8 mouse cellular contexts compared by ENCODE assay signal in the genomic region with DNA sequence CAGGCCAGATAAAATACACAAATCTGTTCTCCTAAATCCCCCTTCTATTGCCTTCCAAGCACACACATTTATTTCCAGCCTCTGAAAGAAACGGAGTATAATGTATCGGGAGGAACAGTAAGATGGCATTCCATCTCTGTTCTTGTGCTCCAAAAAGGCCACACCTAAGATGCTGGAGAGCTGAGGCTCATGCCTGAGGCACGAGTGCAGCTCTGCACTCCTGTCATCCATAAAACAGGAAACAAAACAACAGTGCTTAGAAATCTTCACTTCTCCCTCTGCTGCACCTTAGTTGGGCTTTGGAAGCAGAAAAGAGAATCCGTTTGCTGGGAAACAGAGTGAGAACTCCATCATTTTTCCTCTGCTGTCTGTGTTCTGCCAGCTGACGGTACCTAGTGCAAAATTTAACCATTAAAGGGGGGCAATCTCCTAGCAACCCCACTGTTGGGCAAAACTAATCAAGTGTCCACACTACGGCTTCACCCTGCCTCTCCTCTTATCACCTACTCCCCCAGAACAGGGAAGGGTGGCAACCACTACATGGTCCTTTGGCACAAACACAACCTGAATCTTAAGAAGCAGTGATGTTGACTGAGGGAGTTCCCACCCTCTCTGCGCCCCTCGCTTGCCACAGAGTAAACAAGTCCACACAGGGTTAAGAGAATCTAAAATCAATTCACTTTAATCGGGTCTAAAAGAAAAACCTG.
A peak's percentile ranks its signal among the peaks of the same experiment; 100 is the strongest.
DNase-seq lines count a peak whose midpoint lies in the region; ATAC-seq and TF ChIP-seq lines count a peak whose summit lies in the region.

No protein-coding gene starts in this region.

- peak overlapping the region; percentile 81 for H3K9ac ChIP-seq in heart, embryonic 13.5 days
- H3K9ac ChIP-seq in hindbrain, embryonic 12.5 days = peak overlapping the region; percentile 74
- peak overlapping the region; percentile 65 for H3K9ac ChIP-seq in midbrain, embryonic 12.5 days (replicated peaks)

- TF ChIP-seq CTCF in bone marrow macrophage, adult 2 months (IDR thresholded peaks at IDR 0.05; ENCODE audit: low read depth, low read length) = no peak

- peak overlapping the region; percentile 62 for H3K4me3 ChIP-seq in heart, embryonic 13.5 days
- H3K4me3 ChIP-seq in bone marrow macrophage, adult 2 months (ENCODE audit: insufficient read depth, low read length) = peak overlapping the region; percentile 75
- H3K4me3 ChIP-seq in hindbrain, embryonic 12.5 days = peak overlapping the region; percentile 57
- H3K4me3 ChIP-seq in midbrain, embryonic 12.5 days = peak overlapping the region; percentile 55

- peaks cover 20% of the 10 kb centered on the region for H3K4me1 ChIP-seq in heart, embryonic 13.5 days
- peaks cover 18% of the 10 kb centered on the region for H3K4me1 ChIP-seq in bone marrow macrophage, adult 2 months (ENCODE audit: control insufficient read depth, insufficient read depth, low read length)
- H3K4me1 ChIP-seq in hindbrain, embryonic 12.5 days = peaks cover 25% of the 10 kb centered on the region
- peaks cover 28% of the 10 kb centered on the region for H3K4me1 ChIP-seq in midbrain, embryonic 12.5 days

- H3K27ac ChIP-seq in heart, embryonic 13.5 days (replicated peaks) = peak overlapping the region; percentile 30; the same call in 1 of the 2 replicates
- peak overlapping the region; percentile 60; the same call in 1 of the 2 replicates for H3K27ac ChIP-seq in bone marrow macrophage, adult 2 months (ENCODE audit: insufficient read depth, low read depth, low read length)
- peak overlapping the region; percentile 92 for H3K27ac ChIP-seq in hindbrain, embryonic 12.5 days
- peak overlapping the region; percentile 91 for H3K27ac ChIP-seq in midbrain, embryonic 12.5 days (replicated peaks)

- no peak for ATAC-seq in heart, embryonic 13.5 days (ENCODE audit: extremely low read depth, insufficient number of reproducible peaks, low FRiP score, low TSS enrichment)
- peak; percentile 60 for ATAC-seq in hindbrain, embryonic 12.5 days (ENCODE audit: low FRiP score)
- ATAC-seq in midbrain, embryonic 12.5 days (ENCODE audit: low FRiP score, low read depth) = 0 out of 2 replicates have a peak, but pooled peaks have one; percentile 31

- DNase-seq in heart, postnatal 36 days = no peak
- DNase-seq in adrenal gland, adult 2 months = no peak
- DNase-seq in kidney, adult 11 months = no peak
- no peak for DNase-seq in yolk sac, embryonic 10.5 days (ENCODE audit: low spot score)

- peak overlapping the region; percentile 87 for H3K4me2 ChIP-seq in heart, embryonic 13.5 days
- H3K4me2 ChIP-seq in hindbrain, embryonic 12.5 days (replicated peaks) = peak overlapping the region; percentile 68
- H3K4me2 ChIP-seq in midbrain, embryonic 12.5 days (replicated peaks) = peak overlapping the region; percentile 74

- no peaks in the 10 kb centered on the region for H3K9me3 ChIP-seq in heart, embryonic 13.5 days
- H3K9me3 ChIP-seq in hindbrain, embryonic 12.5 days (replicated peaks) = no peaks in the 10 kb centered on the region
- no peaks in the 10 kb centered on the region for H3K9me3 ChIP-seq in midbrain, embryonic 12.5 days

- no peaks in the 10 kb centered on the region for H3K27me3 ChIP-seq in heart, embryonic 13.5 days (replicated peaks)
- H3K27me3 ChIP-seq in hindbrain, embryonic 12.5 days = no peaks in the 10 kb centered on the region; the same call in 1 of the 2 replicates
- H3K27me3 ChIP-seq in midbrain, embryonic 12.5 days = no peaks in the 10 kb centered on the region

- intact Hi-C loops in heart, postnatal 36 days (cut with DNase I) = loop anchor here (5.0 kb wide), 1 partner anchor 51 kb away; no protein-coding TSS in a partner anchor

- no peaks in the 10 kb centered on the region for H3K36me3 ChIP-seq in heart, embryonic 13.5 days
- no peaks in the 10 kb centered on the region for H3K36me3 ChIP-seq in hindbrain, embryonic 12.5 days
- no peaks in the 10 kb centered on the region for H3K36me3 ChIP-seq in midbrain, embryonic 12.5 days

- WGBS in heart, embryonic 13.5 days = 15% methylated on average over 9 of the region's 9 CpGs
- 11% methylated on average over 9 of the region's 9 CpGs for WGBS in hindbrain, embryonic 12.5 days
- 10% methylated on average over 9 of the region's 9 CpGs for WGBS in midbrain, embryonic 12.5 days

- TF ChIP-seq POLR2A in bone marrow macrophage, adult 2 months (IDR thresholded peaks at IDR 0.05; ENCODE audit: borderline replicate concordance, low read depth, low read length) = no peak

Comparison
In these comparisons a context has a peak if more than half of its experiments do, and no peak if none do; other contexts are left out.
1. H3K27ac ChIP-seq: peak in every context shown above with its lines; median percentile 92 in hindbrain, embryonic 12.5 days; 91 in midbrain, embryonic 12.5 days; 60 in bone marrow macrophage, adult 2 months; 30 in heart, embryonic 13.5 days.